21 mouse cellular contexts compared by ENCODE assay signal in the genomic region with DNA sequence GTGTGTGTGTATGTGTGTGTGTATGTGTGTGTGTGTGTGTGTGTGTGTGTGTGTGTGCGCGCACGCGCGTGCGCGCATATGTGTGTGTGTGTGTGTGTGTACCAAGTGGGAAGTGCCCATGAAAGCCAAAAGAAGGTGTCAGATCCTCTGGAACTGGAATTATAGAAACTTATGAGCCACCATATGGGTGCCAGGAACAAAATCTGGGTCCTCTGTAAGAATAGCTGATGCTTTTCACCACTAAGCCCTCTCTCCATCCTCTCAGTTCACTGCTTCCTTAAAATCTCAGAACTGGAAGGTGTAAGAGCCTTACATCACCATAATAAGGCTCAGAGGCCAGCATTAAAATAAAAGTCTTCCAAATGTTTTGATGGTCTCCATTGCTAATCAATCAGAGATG. TPM values are rescaled to one million over a fixed set of nuclear protein-coding genes. Genes with fewer than 3 reads are reported as not detected.
"Had no signal": no experiment of that assay in that cellular context is flagged by ENCODE, and none has a peak within 500 bp of the region (broad histone marks: within the 10 kb centered on the region; RNA-seq: fewer than 3 reads in every experiment).

No protein-coding gene starts in this region.

- H3K27ac ChIP-seq: kidney, embryonic 15.5 days; limb, embryonic 12.5 days; limb, embryonic 15.5 days; liver, embryonic 14.5 days; lung, embryonic 15.5 days; stomach, postnatal 0 days had no signal

- H3K27me3 ChIP-seq: kidney, embryonic 15.5 days; limb, embryonic 12.5 days; limb, embryonic 15.5 days; lung, embryonic 15.5 days had no signal

- H3K36me3 ChIP-seq: kidney, embryonic 15.5 days; limb, embryonic 12.5 days; limb, embryonic 15.5 days; lung, embryonic 15.5 days had no signal

- H3K4me1 ChIP-seq: limb, embryonic 12.5 days; lung, embryonic 15.5 days; megakaryocyte, embryonic 14.5 days had no signal

- DNase-seq: kidney, adult 11 months; kidney, adult 8-10 months; kidney, postnatal 10 days; kidney, postnatal 36 days; left cerebral cortex, postnatal 4 days; lung, adult 18-20 months; lung, postnatal 10 days; lung, postnatal 36 days; midbrain, embryonic 14.5 days; thymus, postnatal 25 days had no signal

- H3K9me3 ChIP-seq: kidney, embryonic 15.5 days; limb, embryonic 12.5 days; limb, embryonic 15.5 days; lung, embryonic 15.5 days had no signal

- H3K4me3 ChIP-seq: kidney, embryonic 15.5 days; limb, embryonic 12.5 days; limb, embryonic 15.5 days; lung, embryonic 15.5 days; megakaryocyte, embryonic 14.5 days had no signal

- H3K4me2 ChIP-seq: kidney, embryonic 15.5 days; limb, embryonic 12.5 days; limb, embryonic 15.5 days; lung, embryonic 15.5 days; midbrain, embryonic 11.5 days had no signal

- H3K9ac ChIP-seq: kidney, embryonic 15.5 days; limb, embryonic 12.5 days; limb, embryonic 15.5 days; liver, embryonic 14.5 days; lung, embryonic 15.5 days had no signal

RNA-seq across cellular contexts. Expression of a gene that starts 8.0 kb away (rescaled TPM):
- polyA plus RNA-seq: midbrain, embryonic 11.5 days; midbrain, embryonic 14.5 days; neural tube, embryonic 11.5 days had no signal

RNA-seq across cellular contexts. Expression of a gene that starts 51.0 kb away (rescaled TPM):
- total RNA-seq: midbrain, postnatal 0 days had no signal
- polyA plus RNA-seq: limb, embryonic 12.5 days; limb, embryonic 15.5 days; lung, embryonic 15.5 days; midbrain, postnatal 0 days; neural tube, embryonic 14.5 days; stomach, postnatal 0 days had no signal
